Comparison of ENCODE assay signal across 14 mouse cellular contexts in the genomic region with DNA sequence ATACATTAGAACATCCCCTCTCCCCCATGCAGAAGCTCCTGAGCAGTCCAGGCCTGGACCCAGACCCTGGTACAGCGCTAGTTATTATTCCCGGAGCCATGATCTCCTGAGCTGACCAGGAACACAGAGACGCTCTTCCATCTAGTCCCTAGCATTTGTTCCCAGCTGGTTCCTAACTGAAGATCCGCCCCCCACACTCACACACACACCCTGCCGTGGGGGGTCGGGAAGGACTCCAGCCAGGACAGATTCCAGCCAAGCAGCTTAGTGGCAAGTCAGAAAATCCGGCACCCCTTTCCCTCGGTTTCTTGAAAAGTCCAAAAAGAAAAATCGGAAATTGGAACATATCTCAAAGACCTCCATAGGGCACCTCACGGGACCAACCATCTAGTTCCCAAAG. TPM values are rescaled to one million over a fixed set of nuclear protein-coding genes. Genes with fewer than 3 reads are reported as not detected.
A peak's percentile ranks its signal among the peaks of the same experiment; 100 is the strongest.
DNase-seq lines count a peak whose midpoint lies in the region; ATAC-seq and TF ChIP-seq lines count a peak whose summit lies in the region.
"Had no signal": no experiment of that assay in that cellular context is flagged by ENCODE, and none has a peak within 500 bp of the region (broad histone marks: within the 10 kb centered on the region; RNA-seq: fewer than 3 reads in every experiment).

No protein-coding gene starts in this region.

- peaks cover 7% of the 10 kb centered on the region; the same call in 1 of the 2 replicates for H3K9me3 ChIP-seq in hindbrain, embryonic 10.5 days
- peaks cover 1% of the 10 kb centered on the region; the same call in 1 of the 2 replicates for H3K9me3 ChIP-seq in hindbrain, embryonic 14.5 days (ENCODE audit: control insufficient read depth, low read length)
- no peaks in the 10 kb centered on the region for H3K9me3 ChIP-seq in midbrain, embryonic 11.5 days (ENCODE audit: control insufficient read depth, low read length)
- no peaks in the 10 kb centered on the region for H3K9me3 ChIP-seq in midbrain, postnatal 0 days (ENCODE audit: low read length)
- H3K9me3 ChIP-seq in limb, embryonic 13.5 days, result peaks cover 12% of the 10 kb centered on the region

- 51% methylated on average over 10 of the region's 10 CpGs for WGBS in hindbrain, embryonic 10.5 days
- WGBS in hindbrain, embryonic 14.5 days, result 60% methylated on average over 10 of the region's 10 CpGs
- WGBS in midbrain, embryonic 11.5 days, result 56% methylated on average over 10 of the region's 10 CpGs
- WGBS in midbrain, postnatal 0 days, result 64% methylated on average over 10 of the region's 10 CpGs
- 51% methylated on average over 10 of the region's 10 CpGs for WGBS in limb, embryonic 13.5 days

- DNase-seq in hindbrain, embryonic 10.5 days (ENCODE audit: low spot score), result no peak
- DNase-seq in hindbrain, embryonic 14.5 days (ENCODE audit: low spot score), result no peak
- DNase-seq in midbrain, embryonic 11.5 days (ENCODE audit: low spot score, missing footprints), result peak; percentile 87
- no peak for DNase-seq in midbrain, postnatal 0 days (ENCODE audit: low spot score)
- DNase-seq in adrenal gland, postnatal 36 days, result no peak
- DNase-seq: cerebellum, adult 9-11 months; gastrocnemius, postnatal 10 days; kidney, adult 9 months; right cerebral cortex, postnatal 4 days had no signal

- peaks cover 10% of the 10 kb centered on the region for H3K36me3 ChIP-seq in hindbrain, embryonic 10.5 days
- no peaks in the 10 kb centered on the region for H3K36me3 ChIP-seq in hindbrain, embryonic 14.5 days (replicated peaks; ENCODE audit: control insufficient read depth, insufficient read depth)
- no peaks in the 10 kb centered on the region for H3K36me3 ChIP-seq in midbrain, embryonic 11.5 days (ENCODE audit: control insufficient read depth, insufficient read depth, low read length)
- H3K36me3 ChIP-seq in midbrain, postnatal 0 days (ENCODE audit: insufficient read depth, low read length), result no peaks in the 10 kb centered on the region
- H3K36me3 ChIP-seq in limb, embryonic 13.5 days, result peaks cover 3% of the 10 kb centered on the region; the same call in 1 of the 2 replicates

- H3K27me3 ChIP-seq in hindbrain, embryonic 10.5 days (ENCODE audit: insufficient read depth, poor library complexity, severe bottlenecking), result peaks cover 17% of the 10 kb centered on the region; the same call in 1 of the 2 replicates
- no peaks in the 10 kb centered on the region; the same call in 1 of the 2 replicates for H3K27me3 ChIP-seq in hindbrain, embryonic 14.5 days (ENCODE audit: control insufficient read depth, insufficient read depth, low read length)
- H3K27me3 ChIP-seq in midbrain, embryonic 11.5 days (ENCODE audit: control insufficient read depth, insufficient read depth, low read length), result peaks cover 3% of the 10 kb centered on the region
- H3K27me3 ChIP-seq in midbrain, postnatal 0 days (ENCODE audit: insufficient read depth, low read length), result no peaks in the 10 kb centered on the region
- H3K27me3 ChIP-seq in limb, embryonic 13.5 days, result peaks cover 2% of the 10 kb centered on the region; the same call in 1 of the 2 replicates

- no peak for ATAC-seq in hindbrain, embryonic 14.5 days (ENCODE audit: low FRiP score)
- no peak for ATAC-seq in midbrain, embryonic 11.5 days (ENCODE audit: low FRiP score)
- ATAC-seq in midbrain, postnatal 0 days (ENCODE audit: low FRiP score), result no peak
- no peak for ATAC-seq in limb, embryonic 13.5 days (ENCODE audit: low FRiP score, low read depth)
- no peak for ATAC-seq in granulocyte monocyte progenitor cell, adult 5-6 weeks (replicated peaks; ENCODE audit: poor library complexity, severe bottlenecking)
- ATAC-seq: forebrain, embryonic 16.5 days had no signal

- TF ChIP-seq CTCF in midbrain, postnatal 0 days (IDR thresholded peaks at IDR 0.05), result no peak

- peak overlapping the region; percentile 91; the same call in 1 of the 2 replicates for H3K27ac ChIP-seq in hindbrain, embryonic 10.5 days
- H3K27ac ChIP-seq in hindbrain, embryonic 14.5 days, result no peak overlapping the region
- H3K27ac ChIP-seq in midbrain, embryonic 11.5 days (ENCODE audit: low read depth, low read length), result no peak overlapping the region
- no peak overlapping the region for H3K27ac ChIP-seq in midbrain, postnatal 0 days (ENCODE audit: low read depth, low read length)
- no peak overlapping the region for H3K27ac ChIP-seq in limb, embryonic 13.5 days
- H3K27ac ChIP-seq: macrophage had no signal

- H3K4me3 ChIP-seq in hindbrain, embryonic 10.5 days, result no peak overlapping the region
- H3K4me3 ChIP-seq in hindbrain, embryonic 14.5 days (replicated peaks; ENCODE audit: low read length), result no peak overlapping the region
- no peak overlapping the region for H3K4me3 ChIP-seq in midbrain, embryonic 11.5 days (ENCODE audit: low read depth, low read length)
- H3K4me3 ChIP-seq in midbrain, postnatal 0 days (ENCODE audit: low read depth, low read length), result no peak overlapping the region
- no peak overlapping the region for H3K4me3 ChIP-seq in limb, embryonic 13.5 days
- H3K4me3 ChIP-seq: myocyte had no signal

- H3K9ac ChIP-seq in hindbrain, embryonic 14.5 days, result no peak overlapping the region
- no peak overlapping the region for H3K9ac ChIP-seq in midbrain, embryonic 11.5 days (ENCODE audit: low read length)
- H3K9ac ChIP-seq in midbrain, postnatal 0 days (replicated peaks; ENCODE audit: low read length, poor library complexity, severe bottlenecking), result no peak overlapping the region
- H3K9ac ChIP-seq in limb, embryonic 13.5 days, result no peak overlapping the region

- H3K4me1 ChIP-seq in hindbrain, embryonic 10.5 days (replicated peaks), result peaks cover 55% of the 10 kb centered on the region
- peaks cover 21% of the 10 kb centered on the region for H3K4me1 ChIP-seq in hindbrain, embryonic 14.5 days (replicated peaks; ENCODE audit: control insufficient read depth, insufficient read depth, low read length)
- H3K4me1 ChIP-seq in midbrain, embryonic 11.5 days (ENCODE audit: control insufficient read depth, insufficient read depth, low read length), result peaks cover 25% of the 10 kb centered on the region
- H3K4me1 ChIP-seq in midbrain, postnatal 0 days (ENCODE audit: insufficient read depth, low read length), result no peaks in the 10 kb centered on the region
- peaks cover 63% of the 10 kb centered on the region for H3K4me1 ChIP-seq in limb, embryonic 13.5 days

- no peak overlapping the region for H3K4me2 ChIP-seq in hindbrain, embryonic 14.5 days (replicated peaks)
- H3K4me2 ChIP-seq in midbrain, embryonic 11.5 days, result no peak overlapping the region
- H3K4me2 ChIP-seq in midbrain, postnatal 0 days (ENCODE audit: low read depth, low read length, poor library complexity, severe bottlenecking), result no peak overlapping the region
- peak overlapping the region; percentile 44; the same call in 1 of the 2 replicates for H3K4me2 ChIP-seq in limb, embryonic 13.5 days (replicated peaks)

RNA-seq across cellular contexts. Expression of gene Ror2, which starts 48.5 kb away (rescaled TPM):
- 13.5 and 16.9 TPM in 2 replicates for polyA plus RNA-seq in hindbrain, embryonic 10.5 days (2016; fragmentation: Nextera tagmentation; extraction: Ambion mirVana)
- polyA plus RNA-seq in hindbrain, embryonic 14.5 days (2014; fragmentation: Nextera tagmentation; extraction: Ambion mirVana), result 1.8 and 3.1 TPM in 2 replicates
- polyA plus RNA-seq in midbrain, embryonic 11.5 days (2014; fragmentation: Nextera tagmentation; extraction: Ambion mirVana), result 3.4 and 4.8 TPM in 2 replicates
- total RNA-seq in midbrain, postnatal 0 days (2014; rRNA removed), result 5.2 and 5.8 TPM in 2 replicates
- 2.0 TPM in 2 replicates for polyA plus RNA-seq in midbrain, postnatal 0 days (2015; fragmentation: Nextera tagmentation; extraction: Ambion mirVana)
- polyA plus RNA-seq in limb, embryonic 13.5 days (2015; fragmentation: Nextera tagmentation; extraction: Ambion mirVana), result 25.7 and 25.8 TPM in 2 replicates
- total RNA-seq in granulocyte monocyte progenitor cell, adult 5-6 weeks (2014; fragmentation: Nextera tagmentation), result not detected in 2 replicates
- total RNA-seq in granulocyte monocyte progenitor cell, adult 5-6 weeks (2017), result not detected in 2 replicates
- total RNA-seq in adrenal gland, postnatal 36 days (2021), result 1 to 10 TPM; 5.3 to 7.6 TPM
- polyA plus RNA-seq: macrophage had no signal
